Mouse (Mus musculus): Measurements from ENCODE around the gene Cntd1.

The Cntd1 gene

GRCm38 (mm10) chr11:101255826-101256775 lies 22.7 kb upstream of the Cntd1 start:
- DNase-seq: no peak

- DNase-seq: peak; percentile 75
Observed at GRCm38 (mm10) chr11:101259261-101259712, 19.5 kb upstream of the Cntd1 start.

- peak; percentile 93 for DNase-seq
Observed at GRCm38 (mm10) chr11:101259948-101260825, 18.6 kb upstream of the Cntd1 start, which contains the start of gene Wnk4. Gene Wnk4 (plus strand): TSS chr11:101260567.

- peak; percentile 42 for DNase-seq
Observed at GRCm38 (mm10) chr11:101260826-101261380, 17.9 kb upstream of the Cntd1 start.

GRCm38 (mm10) chr11:101262272-101262967 lies 16.4 kb upstream of the Cntd1 start:
- peak; percentile 41 for DNase-seq

- DNase-seq: no peak
Observed at GRCm38 (mm10) chr11:101263138-101263988, 15.4 kb upstream of the Cntd1 start.

- no peak for DNase-seq
Observed at GRCm38 (mm10) chr11:101263989-101264280, 14.9 kb upstream of the Cntd1 start.

GRCm38 (mm10) chr11:101264954-101265471 lies 13.8 kb upstream of the Cntd1 start:
- DNase-seq: no peak

GRCm38 (mm10) chr11:101265906-101266305 lies 12.9 kb upstream of the Cntd1 start:
- DNase-seq: no peak

GRCm38 (mm10) chr11:101269577-101270116 lies 9.2 kb upstream of the Cntd1 start:
- DNase-seq: peak; percentile 47

- DNase-seq: no peak
Observed at GRCm38 (mm10) chr11:101272446-101272845, 6.4 kb upstream of the Cntd1 start.

GRCm38 (mm10) chr11:101275309-101275708 lies 3.5 kb upstream of the Cntd1 start:
- DNase-seq: no peak

GRCm38 (mm10) chr11:101276319-101277070 lies 2.3 kb upstream of the Cntd1 start:
- DNase-seq: no peak

GRCm38 (mm10) chr11:101277381-101278222 lies 1.2 kb upstream of the Cntd1 start:
- DNase-seq: peak; percentile 46

- peak; percentile 30 for DNase-seq
Observed at GRCm38 (mm10) chr11:101279193-101279569, 369 bp downstream of the Cntd1 start.

- no peak for DNase-seq
Observed at GRCm38 (mm10) chr11:101280837-101281236, 2.0 kb downstream of the Cntd1 start.

- no peak for DNase-seq
Observed at GRCm38 (mm10) chr11:101282896-101283295, 4.1 kb downstream of the Cntd1 start.

- DNase-seq: no peak
Observed at GRCm38 (mm10) chr11:101283805-101284204, 5.0 kb downstream of the Cntd1 start.

GRCm38 (mm10) chr11:101287306-101287705 lies 8.5 kb downstream of the Cntd1 start:
- peak; percentile 45 for DNase-seq
